ENCODE assay signal across 8 mouse cellular contexts in the genomic region with DNA sequence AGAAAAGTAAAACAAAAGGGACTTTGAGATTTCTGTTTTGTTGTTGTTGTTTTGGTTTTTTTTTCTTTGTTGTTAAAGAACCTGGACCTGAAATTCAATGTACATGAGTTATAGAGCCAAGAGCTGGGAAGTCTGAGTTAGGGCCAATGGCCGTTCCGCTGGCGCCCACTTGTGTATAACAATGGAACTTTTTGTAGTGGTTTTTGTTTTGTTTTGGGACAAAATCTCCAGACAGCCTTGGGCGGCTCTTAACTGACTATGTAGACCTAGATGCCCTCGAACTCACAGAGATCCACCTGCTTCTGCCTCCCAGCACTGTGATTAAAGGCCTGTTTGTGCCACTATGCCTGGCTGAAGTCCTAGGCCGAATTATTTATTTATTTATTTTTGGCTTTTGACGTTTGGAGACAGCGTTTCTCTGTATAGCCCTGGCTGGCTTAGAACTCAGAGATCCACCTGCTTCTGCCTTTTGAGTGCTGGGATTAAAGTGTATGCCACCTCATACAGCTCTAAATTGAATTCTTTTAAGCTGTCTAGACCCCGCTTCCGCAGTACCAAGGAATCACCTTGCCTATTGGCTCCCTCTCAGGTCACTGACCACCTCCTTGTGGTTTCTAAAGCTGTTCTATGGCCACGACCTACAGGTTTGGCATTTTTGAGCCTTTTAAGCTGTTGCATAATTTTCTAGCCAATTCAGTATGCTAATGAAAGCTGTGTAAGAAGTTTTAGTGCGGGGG. TPM values are rescaled to one million over a fixed set of nuclear protein-coding genes. Genes with fewer than 3 reads are reported as not detected.
A peak's percentile ranks its signal among the peaks of the same experiment; 100 is the strongest.
DNase-seq lines count a peak whose midpoint lies in the region; ATAC-seq and TF ChIP-seq lines count a peak whose summit lies in the region.

No protein-coding gene starts in this region.

- H3K9me3 ChIP-seq in forebrain, embryonic 14.5 days (replicated peaks; ENCODE audit: control insufficient read depth, low read length) = no peaks in the 10 kb centered on the region
- H3K9me3 ChIP-seq in hindbrain, embryonic 13.5 days = no peaks in the 10 kb centered on the region
- H3K9me3 ChIP-seq in limb, embryonic 10.5 days (replicated peaks) = no peaks in the 10 kb centered on the region
- H3K9me3 ChIP-seq in stomach, embryonic 14.5 days (ENCODE audit: control insufficient read depth, low read depth, low read length) = no peaks in the 10 kb centered on the region

- no peak for TF ChIP-seq POLR2A in brain, embryonic 14.5 days (IDR thresholded peaks at IDR 0.05; ENCODE audit: borderline replicate concordance, extremely low read depth, insufficient read depth, insufficient read length, poor library complexity, severe bottlenecking)

- TF ChIP-seq CTCF in brain, embryonic 14.5 days (IDR thresholded peaks at IDR 0.05; ENCODE audit: borderline replicate concordance, extremely low read depth, insufficient read depth, insufficient read length) = peak; percentile 58; the same call in 1 of the 2 replicates

- peaks cover 5% of the 10 kb centered on the region for H3K36me3 ChIP-seq in forebrain, embryonic 14.5 days (ENCODE audit: control insufficient read depth, insufficient read depth, low read length)
- H3K36me3 ChIP-seq in hindbrain, embryonic 13.5 days = peaks cover 8% of the 10 kb centered on the region
- H3K36me3 ChIP-seq in limb, embryonic 10.5 days = peaks cover 11% of the 10 kb centered on the region
- no peaks in the 10 kb centered on the region for H3K36me3 ChIP-seq in stomach, embryonic 14.5 days (ENCODE audit: control insufficient read depth, insufficient read depth, low read length)

- H3K4me1 ChIP-seq in forebrain, embryonic 14.5 days (ENCODE audit: control insufficient read depth, insufficient read depth, low read length) = peaks cover 4% of the 10 kb centered on the region; the same call in 1 of the 2 replicates
- peaks cover 15% of the 10 kb centered on the region for H3K4me1 ChIP-seq in hindbrain, embryonic 13.5 days (replicated peaks)
- peaks cover 13% of the 10 kb centered on the region for H3K4me1 ChIP-seq in limb, embryonic 10.5 days
- H3K4me1 ChIP-seq in stomach, embryonic 14.5 days (ENCODE audit: control insufficient read depth, insufficient read depth, low read length) = 0 out of 2 replicates have a peak, but pooled peaks cover 4% of the 10 kb centered on the region

- DNase-seq in left cerebral cortex, postnatal 14 days (ENCODE audit: low spot score in 2 of 2) = peak; percentile 36 to 46
- no peak for DNase-seq in left cerebral cortex, adult 11 months (ENCODE audit: low spot score)
- peak; percentile 47 for DNase-seq in brain, embryonic 14.5 days (ENCODE audit: low read depth)
- peak; percentile 47 for DNase-seq in forebrain, embryonic 14.5 days (ENCODE audit: low spot score)
- peak; percentile 58 for DNase-seq in limb, embryonic 10.5 days (ENCODE audit: low spot score)
- DNase-seq in mesoderm, embryonic 11.5 days (ENCODE audit: low read depth, low spot score) = peak; percentile 58

- no peaks in the 10 kb centered on the region for H3K27me3 ChIP-seq in forebrain, embryonic 14.5 days (replicated peaks; ENCODE audit: control insufficient read depth, insufficient read depth, low read length)
- no peaks in the 10 kb centered on the region for H3K27me3 ChIP-seq in hindbrain, embryonic 13.5 days
- no peaks in the 10 kb centered on the region for H3K27me3 ChIP-seq in limb, embryonic 10.5 days (ENCODE audit: low read depth, poor library complexity, severe bottlenecking)
- H3K27me3 ChIP-seq in stomach, embryonic 14.5 days (ENCODE audit: control insufficient read depth, insufficient read depth, low read length) = no peaks in the 10 kb centered on the region

- H3K4me3 ChIP-seq in forebrain, embryonic 14.5 days (ENCODE audit: low read depth, low read length) = no peak overlapping the region
- no peak overlapping the region for H3K4me3 ChIP-seq in hindbrain, embryonic 13.5 days
- H3K4me3 ChIP-seq in limb, embryonic 10.5 days = peak overlapping the region; percentile 27; the same call in 1 of the 2 replicates
- peak overlapping the region; percentile 8; the same call in 1 of the 2 replicates for H3K4me3 ChIP-seq in stomach, embryonic 14.5 days (ENCODE audit: low read depth, low read length)

- intact Hi-C loops in left cerebral cortex, postnatal 14 days (cut with DNase I) = loop anchor here (5.0 to 10.0 kb wide), 2 partner anchors 130 to 172 kb away; partner anchors contain the start of gene Trpm7

- no peak overlapping the region for H3K27ac ChIP-seq in forebrain, embryonic 14.5 days (ENCODE audit: low read depth, low read length)
- H3K27ac ChIP-seq in hindbrain, embryonic 13.5 days = no peak overlapping the region
- H3K27ac ChIP-seq in limb, embryonic 10.5 days = no peak overlapping the region
- H3K27ac ChIP-seq in stomach, embryonic 14.5 days (ENCODE audit: low read length) = no peak overlapping the region

- no peak overlapping the region for H3K4me2 ChIP-seq in forebrain, embryonic 14.5 days (ENCODE audit: low read length)
- no peak overlapping the region for H3K4me2 ChIP-seq in hindbrain, embryonic 13.5 days
- peak overlapping the region; percentile 18; the same call in 1 of the 2 replicates for H3K4me2 ChIP-seq in stomach, embryonic 14.5 days (replicated peaks; ENCODE audit: low read depth, low read length)

- no peak for ATAC-seq in forebrain, embryonic 14.5 days
- no peak for ATAC-seq in hindbrain, embryonic 13.5 days (ENCODE audit: low FRiP score)
- no peak for ATAC-seq in stomach, embryonic 14.5 days (ENCODE audit: insufficient number of reproducible peaks, insufficient read depth, low FRiP score, low read depth)

- 44% methylated on average over 12 of the region's 12 CpGs for WGBS in forebrain, embryonic 14.5 days
- 45% methylated on average over 12 of the region's 12 CpGs for WGBS in hindbrain, embryonic 13.5 days
- 50% methylated on average over 12 of the region's 12 CpGs for WGBS in limb, embryonic 10.5 days
- 39% methylated on average over 12 of the region's 12 CpGs for WGBS in stomach, embryonic 14.5 days

- no peak overlapping the region; the same call in 1 of the 2 replicates for H3K9ac ChIP-seq in forebrain, embryonic 14.5 days (ENCODE audit: low read length)
- peak overlapping the region; percentile 19; the same call in 1 of the 2 replicates for H3K9ac ChIP-seq in hindbrain, embryonic 13.5 days
- H3K9ac ChIP-seq in stomach, embryonic 14.5 days (replicated peaks; ENCODE audit: low read depth, low read length) = no peak overlapping the region

RNA-seq across cellular contexts. Expression of gene Ap4e1, which starts 1.7 kb away (rescaled TPM):
- 10 to 100 TPM; 11.9 to 12.4 TPM for total RNA-seq in left cerebral cortex, postnatal 14 days (2021)
- 9.0 and 12.4 TPM in 2 replicates for polyA plus RNA-seq in brain, embryonic 14.5 days (2012; rRNA removed)
- polyA plus RNA-seq in forebrain, embryonic 14.5 days (2014; fragmentation: Nextera tagmentation; extraction: Ambion mirVana) = 5.5 and 9.1 TPM in 2 replicates
- polyA plus RNA-seq in hindbrain, embryonic 13.5 days (2015; fragmentation: Nextera tagmentation; extraction: Ambion mirVana) = 11.5 and 13.2 TPM in 2 replicates
- 12.5 and 13.9 TPM in 2 replicates for polyA plus RNA-seq in limb, embryonic 10.5 days (2016; fragmentation: Nextera tagmentation; extraction: Ambion mirVana)
- polyA plus RNA-seq in stomach, embryonic 14.5 days (2014; fragmentation: Nextera tagmentation; extraction: Ambion mirVana) = 9.8 and 11.9 TPM in 2 replicates

Comparison
In these comparisons a context has a peak if more than half of its experiments do, and no peak if none do; other contexts are left out.
1. H3K4me3 ChIP-seq: peak in limb, embryonic 10.5 days (single experiment) and stomach, embryonic 14.5 days (single experiment); none in forebrain, embryonic 14.5 days (single experiment) and hindbrain, embryonic 13.5 days (single experiment).